Mouse (Mus musculus) frontal cortex, adult 2 months (tissue): Measurements from ENCODE around the gene H2afz. TPM values are rescaled to one million over a fixed set of nuclear protein-coding genes. Genes with fewer than 3 reads are reported as not detected.

Source experiments
- DNase-seq, 2 experiments: peaks; one replicate each; pipeline ENCODE4 v3.0.0; 2022; ENCODE audit warnings: low spot score in 1 of 2; ENCODE audit errors: extremely low spot score in 1 of 2
- polyA plus RNA-seq: library from polyadenylated mRNA; depleted of rRNA; stranded (reverse); fragments of >200 nt; gene quantifications from 2 replicates; pipeline ENCODE4 v1.2.3, GENCODE M21; 2012

Gene H2afz
- polyA plus RNA-seq, 1 experiment: 368 TPM

DNA sequence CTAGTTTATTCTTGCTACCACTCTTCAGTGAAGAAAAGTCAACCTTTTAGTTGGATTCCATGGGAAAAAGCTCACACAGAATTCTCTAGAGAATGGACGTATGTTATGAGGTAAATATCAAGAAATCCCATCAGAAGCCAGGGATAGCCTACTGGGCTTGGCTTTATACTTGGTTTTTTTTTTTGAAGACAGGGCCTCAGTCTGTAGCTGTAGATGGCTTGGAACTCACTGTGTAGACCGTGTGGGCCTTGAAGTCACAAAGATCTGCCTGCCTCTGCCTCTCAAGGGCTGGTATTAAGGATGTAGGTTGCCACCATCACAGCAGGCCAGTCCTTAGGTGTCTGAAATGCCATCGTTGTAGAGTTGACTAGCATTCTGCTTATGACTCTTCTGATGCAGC, 1.7 kb upstream of the H2afz start:
- no peak for DNase-seq

DNA sequence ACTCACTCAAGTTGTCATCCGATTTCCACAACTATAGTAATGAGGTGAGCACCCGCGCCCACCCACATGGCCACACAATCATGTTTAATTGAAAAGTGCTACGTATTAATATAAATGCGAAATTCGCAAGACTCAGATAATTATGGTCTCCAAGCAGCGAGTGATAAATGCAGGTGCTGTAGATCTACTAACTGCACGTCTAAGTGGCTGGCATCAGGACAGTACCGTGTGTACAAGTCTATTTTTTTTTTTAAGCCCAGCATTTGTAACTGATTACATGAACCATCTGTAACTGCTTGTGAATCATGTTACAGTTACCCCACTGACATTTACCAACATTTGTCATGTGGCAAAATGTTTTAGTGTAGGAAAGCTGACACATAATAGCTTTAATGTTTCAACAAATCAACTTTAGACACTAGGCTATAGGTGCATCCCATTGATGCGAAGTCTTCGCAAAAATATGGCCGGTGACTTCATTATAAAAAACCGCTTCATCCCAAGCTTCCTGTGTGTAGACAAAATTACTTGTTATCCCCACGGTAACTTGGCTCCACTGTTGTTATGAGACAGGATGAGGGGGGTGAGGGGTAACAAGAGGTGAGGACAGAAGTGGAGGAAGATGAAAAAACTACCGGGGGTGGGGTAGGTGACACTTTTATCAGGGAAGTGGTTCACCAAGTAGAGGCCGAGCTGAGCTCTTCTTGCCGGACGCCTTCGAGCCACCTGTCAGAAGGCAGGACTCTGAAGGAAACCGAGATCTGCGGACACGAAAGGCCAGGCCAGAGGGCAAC, 760 bp upstream of the H2afz start:
- no peak for DNase-seq

DNA sequence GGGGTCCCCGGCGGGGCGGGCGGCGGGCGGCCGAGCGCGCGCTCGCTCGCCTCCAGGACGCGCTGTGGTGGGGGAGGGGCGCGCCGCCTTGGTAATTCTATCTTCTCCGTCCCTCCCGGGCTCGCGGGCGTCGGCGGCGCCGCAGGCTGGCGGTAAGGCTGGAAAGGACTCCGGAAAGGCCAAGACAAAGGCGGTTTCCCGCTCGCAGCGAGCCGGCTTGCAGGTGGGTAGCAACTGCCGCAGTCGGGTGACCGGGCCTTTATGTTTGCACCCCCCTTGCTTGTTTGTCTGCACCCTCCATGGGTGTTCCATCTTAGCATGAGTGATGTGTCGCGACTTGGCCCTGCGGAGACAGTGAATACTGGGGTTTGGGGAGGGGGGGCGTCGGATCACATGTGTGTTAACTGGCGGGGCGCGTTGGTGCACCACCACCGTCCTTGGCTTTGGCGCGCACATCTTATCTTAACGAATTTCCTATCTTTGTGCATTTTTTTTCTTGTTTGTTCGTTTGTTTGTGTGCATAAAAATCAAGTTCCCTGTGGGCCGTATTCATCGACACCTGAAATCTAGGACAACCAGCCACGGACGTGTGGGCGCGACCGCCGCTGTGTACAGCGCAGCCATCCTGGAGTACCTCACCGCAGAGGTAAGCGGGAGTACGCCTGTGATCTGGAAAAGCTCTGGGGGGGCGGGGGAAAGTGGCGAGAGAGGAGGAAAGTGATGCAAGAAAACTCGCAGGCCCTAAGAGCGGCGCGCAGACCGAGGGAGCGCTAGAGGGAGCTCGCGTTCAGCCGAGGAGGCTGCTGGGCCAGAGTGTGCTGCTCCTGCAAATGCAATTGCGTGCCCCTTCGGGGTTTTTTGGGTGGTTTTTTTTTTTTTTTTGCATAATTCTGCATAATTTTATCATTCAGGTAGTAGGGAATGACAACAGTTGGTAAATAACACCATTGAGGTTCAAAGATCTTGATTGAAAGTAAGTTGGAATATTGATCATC, 998 bp downstream of the H2afz start:
- peak; percentile 72 to 92 for DNase-seq

DNA sequence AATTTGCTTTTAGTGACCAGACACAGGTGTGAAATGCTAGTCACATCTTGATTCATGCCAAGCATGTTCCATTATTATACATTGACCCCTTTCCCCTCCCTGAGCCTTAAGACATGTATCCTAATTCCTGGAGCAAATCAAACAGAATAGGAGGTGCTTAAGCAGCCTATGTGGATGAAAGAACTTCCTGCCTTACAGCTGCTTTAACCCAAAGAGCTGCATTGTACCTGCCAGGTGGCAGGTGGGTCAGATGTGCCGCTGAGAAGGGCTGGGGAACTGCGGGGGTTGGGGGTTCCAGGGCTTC, 2.8 kb downstream of the H2afz start:
- no peak for DNase-seq

DNA sequence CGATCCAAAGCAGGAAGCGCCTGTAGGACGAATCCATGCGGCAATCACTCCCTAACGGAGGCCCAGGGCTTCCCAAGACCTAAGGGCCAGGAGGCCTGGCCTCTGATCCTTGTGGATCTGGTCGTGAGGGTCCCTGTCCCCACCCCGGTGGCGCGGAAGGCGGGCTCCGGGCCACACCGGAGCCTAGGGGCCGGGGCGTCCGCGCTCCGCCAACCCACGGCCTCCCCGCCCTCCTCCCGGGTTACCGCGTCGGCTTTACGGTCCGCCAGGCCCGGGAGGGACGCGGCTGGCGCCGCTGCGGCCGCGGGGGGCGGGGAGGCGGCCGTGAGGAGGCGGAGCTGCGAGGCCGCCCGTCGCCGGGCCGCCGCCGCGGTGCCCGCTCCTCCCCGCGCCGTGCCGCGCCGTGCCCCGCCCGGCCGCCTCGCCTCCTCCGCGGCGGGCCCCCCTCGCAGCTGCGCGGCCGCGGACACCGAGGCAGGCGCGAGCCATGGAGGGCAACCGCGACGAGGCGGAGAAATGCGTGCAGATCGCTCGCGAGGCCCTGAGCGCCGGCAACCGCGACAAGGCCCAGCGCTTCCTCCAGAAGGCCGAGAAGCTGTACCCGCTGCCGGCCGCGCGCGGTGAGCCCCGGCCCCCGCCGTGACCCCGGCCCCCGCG, 3.3 kb downstream of the H2afz start, which contains the start of gene Dnajb14:
TSS of gene Dnajb14 (plus strand) at position 239 of the 657 bp plus-strand sequence.
- DNase-seq: peak in 1 of 2 experiments; percentile 40

DNA sequence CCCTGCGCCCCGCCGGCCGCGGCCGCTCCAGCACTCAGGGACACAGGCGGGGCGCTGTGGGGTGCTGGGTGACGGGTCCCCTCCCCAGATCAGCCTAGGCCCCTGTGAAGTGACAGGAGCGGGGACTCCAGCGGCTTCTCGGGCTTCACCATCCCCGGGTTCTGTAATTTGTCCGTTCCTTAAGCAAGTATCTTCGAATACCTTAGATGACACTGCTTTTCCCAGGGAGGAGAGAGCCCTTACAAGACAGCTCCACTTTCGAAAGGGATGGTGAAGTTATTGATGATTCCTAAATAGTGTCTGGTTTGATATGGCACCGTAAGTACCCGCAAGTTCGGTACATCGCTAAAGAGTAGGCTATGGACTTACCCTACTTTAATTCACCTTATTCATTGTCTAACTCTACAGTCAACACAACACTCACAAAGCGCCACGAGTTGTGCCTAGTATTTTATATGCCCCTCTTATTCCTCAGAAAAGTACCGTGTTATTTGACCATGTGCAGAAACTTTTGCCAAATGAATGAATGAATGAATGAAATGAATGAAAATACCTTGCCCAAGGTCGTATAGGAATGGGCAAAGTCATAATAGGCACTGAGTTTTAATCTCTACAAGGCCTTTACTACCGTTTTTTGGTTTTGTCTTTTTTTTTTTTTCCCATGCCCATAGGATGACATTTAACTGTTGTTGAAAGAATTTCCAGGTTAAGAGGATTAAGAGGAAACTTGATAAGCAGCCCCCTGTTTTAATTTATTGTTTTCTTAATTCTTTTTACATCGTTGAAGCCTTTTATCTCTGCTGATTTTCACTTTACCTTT, 4.0 kb downstream of the H2afz start:
- DNase-seq: peak in 1 of 2 experiments; percentile 42

DNA sequence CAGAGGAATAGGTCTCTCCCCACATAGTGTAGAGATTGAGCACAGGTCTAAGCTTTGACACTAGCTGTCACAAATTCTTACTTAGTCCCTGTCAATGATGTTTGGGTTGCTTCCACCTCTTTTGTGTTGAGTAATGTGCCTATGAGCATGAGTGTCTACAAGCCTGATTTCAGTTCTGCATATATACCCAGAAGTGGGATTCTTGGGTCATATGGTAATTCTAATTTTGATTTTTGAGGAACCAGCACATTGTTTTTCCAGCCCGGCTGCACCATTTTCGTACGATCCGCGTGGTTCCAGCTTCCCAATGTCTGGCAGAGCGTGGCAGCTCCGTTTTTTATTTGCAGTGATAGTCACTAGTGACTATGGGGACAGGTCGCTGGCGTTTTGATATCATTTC, 5.1 kb downstream of the H2afz start:
- DNase-seq: no peak

DNA sequence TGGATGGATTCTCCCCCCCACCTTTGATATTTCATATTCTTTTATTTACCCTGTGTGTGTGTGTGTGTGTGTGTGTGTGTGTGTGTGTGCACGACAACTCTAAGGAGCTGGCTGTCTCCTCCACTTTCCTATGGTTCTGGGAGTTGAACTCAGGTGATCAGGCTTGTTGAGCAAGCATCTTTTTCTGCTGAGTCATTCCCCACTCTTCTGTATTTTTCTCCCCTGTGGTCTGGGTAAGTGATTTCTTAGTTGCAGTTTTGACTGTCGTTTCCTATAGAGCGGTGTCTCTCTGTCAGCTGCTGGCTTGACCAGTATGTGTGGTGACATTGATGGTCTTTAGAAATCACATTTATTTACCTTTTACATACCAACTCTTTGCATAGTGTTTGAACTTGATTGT, 15.0 kb downstream of the H2afz start:
- DNase-seq: no peak

DNA sequence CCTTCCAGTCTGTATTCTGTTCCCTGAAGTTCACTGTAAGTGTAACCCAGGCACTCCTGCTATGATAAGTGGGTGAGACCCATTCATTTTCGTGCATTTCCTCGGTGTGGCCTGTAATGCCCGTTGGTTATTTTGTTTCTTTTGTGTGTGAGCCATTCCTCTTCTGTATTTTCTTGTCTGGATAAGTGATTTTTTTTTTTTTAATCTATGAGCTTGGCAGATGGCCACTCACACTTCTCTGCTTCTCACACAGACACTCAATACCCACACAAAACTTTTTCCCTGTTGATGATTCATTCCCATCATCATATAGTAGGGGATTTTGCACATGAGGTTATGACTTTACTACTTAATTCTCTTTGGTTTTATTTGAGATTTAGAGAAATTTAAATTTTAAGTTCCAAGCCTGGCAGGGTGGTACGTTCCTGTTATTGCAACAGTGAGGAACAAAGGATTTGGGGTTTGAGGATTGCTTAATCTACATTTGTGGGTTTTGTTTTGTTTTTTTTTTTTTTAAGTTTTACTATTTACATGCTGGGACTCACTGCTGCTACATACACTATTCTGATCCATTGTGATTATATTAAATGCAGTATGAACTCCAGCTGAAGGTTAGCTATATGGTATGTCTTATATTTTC, 15.9 kb downstream of the H2afz start:
- peak in 1 of 2 experiments; percentile 67 for DNase-seq

DNA sequence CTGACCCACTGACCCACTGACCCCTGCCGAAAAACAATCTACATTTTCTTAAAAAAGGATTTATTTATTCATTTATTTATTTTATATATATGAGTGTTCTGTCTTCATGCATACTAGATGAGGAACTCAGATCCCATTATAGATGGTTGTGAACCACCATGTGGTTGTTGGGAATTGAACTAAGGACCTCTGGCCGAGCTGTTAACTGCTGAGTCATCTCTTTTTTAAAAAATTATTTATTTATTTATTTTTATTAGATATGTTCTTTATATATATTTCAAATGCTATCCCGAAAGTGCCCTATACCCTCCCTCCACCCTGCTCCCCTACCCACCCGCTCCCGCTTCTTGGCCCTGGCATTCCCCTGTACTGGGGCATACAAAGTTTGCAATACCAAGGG, 16.8 kb downstream of the H2afz start:
- no peak for DNase-seq

DNA sequence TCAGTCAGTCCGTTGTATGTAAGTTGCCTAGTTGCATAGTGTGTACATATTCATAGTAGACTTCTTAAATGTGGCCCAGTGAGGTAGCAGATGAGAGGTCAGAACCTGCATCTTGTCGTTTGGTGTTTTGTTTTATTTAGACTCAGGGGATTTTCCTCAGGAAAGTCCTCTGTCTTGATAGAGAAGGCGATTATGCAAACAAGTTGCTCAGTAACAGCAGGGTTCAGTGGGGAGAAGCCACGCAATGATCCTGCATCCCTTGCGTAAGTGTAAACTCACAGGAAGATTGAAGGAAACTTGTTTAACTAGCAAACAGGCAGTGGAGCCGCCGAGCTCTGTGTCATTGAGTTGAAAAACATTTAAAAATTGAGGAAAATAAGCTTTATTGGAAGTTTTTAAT, 23.7 kb downstream of the H2afz start:
- DNase-seq: no peak

DNA sequence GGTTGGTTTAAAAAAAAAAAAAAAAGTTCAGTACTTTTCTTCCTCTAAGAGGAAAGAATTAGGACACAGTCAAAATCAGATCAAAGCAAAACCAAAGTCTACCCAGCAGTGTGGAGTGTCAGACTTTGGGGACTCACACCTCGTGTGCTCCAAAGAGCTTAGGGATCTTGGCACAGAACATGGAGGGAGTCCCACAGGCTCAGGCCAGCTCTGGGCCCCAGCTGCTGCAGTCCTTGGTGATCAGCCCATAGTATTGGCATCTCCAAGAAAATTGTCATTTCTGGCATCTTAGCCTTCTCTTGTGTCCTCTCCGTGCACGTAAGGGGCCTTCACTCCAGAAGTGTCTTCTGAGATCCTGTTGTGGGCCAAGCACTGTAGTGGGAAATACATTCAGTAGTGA, 26.8 kb downstream of the H2afz start:
- DNase-seq: no peak

DNA sequence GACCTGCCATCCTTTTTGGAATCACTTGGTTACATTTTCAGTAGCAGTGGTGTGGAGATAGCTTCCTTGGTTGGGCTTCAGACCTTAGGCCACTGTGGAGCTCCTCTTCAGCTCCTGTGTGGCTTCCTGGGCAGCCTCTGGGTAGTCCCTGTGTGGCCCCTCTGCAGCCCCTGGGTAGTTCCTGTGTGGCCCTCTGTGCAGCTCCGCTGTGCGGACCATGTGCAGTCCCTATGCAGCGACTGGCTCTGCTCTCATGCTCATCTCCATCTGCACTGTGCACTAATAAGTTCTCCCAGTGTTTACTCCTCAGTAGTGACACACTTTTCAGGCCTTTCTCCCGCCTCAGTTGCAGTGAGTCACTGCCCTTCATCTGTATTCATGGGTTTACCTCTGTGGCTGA, 27.8 kb downstream of the H2afz start:
- DNase-seq: no peak

DNA sequence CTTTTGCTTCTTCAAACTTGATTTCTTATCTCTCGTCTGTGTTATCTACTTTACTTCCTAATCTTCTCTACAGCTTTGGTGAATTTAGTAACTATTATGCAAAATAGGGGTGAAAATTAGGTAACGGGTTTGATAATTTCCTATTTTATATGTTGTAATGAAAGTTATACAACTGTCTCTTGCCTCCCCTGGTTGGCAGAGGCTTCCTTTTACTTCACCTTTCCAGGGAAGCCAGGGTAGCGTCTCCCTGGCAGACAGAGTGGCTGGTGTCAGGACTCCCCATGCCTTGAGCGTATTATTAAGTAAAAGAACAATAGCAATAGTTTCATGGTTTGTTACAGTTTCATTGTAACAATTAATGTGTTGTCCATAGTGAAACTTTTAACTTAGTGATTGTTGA, 29.5 kb downstream of the H2afz start:
- no peak for DNase-seq

DNA sequence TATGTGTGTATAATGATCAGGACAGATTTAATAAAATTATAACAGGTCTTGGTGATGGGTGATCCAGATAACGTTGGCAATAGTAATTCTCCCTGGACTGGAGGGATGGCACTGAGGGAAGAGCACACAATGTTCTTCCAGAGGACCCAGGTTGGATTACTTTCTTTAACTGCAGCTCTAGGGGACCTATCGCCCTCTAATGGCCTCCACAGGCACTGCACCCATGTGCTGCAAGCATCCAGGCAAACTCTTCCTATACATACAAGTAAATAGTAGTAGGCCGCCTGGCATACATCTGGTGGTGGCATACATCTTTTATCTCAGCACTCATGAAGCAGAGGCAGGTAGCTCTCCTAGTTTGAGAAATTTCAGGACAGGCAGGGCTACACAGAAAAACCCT, 30.9 kb downstream of the H2afz start:
- no peak for DNase-seq

DNA sequence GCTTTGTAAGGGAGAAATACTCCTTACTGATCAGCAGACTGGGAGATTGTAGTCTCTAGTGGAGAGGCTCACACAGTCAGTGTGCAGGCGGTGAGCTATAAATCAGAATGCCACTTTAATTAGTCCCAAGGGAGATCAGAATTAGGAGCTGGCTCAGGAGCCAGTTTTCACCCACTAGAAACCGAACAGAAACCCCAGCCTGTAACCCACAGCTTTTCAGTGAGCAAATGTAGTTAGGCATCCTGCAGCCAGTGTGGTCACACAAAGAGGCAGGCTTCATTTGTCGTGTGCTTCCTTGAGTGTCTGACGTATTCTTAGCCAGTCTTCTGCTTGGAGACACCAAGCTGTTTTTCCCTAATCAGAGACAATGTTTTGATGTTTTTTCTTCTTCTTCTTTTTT, 32.1 kb downstream of the H2afz start:
- DNase-seq: no peak

DNA sequence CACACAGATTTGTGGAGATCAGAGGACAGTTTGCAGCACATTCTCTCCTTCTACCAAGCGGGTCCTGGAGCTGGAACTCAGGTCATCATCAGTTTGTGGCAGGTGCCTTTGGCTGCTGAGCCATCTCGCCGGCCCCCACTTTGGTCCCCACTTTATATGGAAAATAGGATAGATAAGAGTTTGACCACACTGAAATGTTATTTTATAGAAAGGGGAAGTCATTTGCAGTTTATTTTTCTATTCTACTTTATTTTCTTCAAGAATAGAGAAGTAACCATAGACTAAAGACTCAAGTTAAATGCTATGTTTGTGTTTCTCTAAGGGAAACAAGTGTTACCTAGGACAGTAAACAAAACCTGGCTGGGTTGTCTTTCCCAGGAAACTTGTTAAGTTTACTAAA, 32.6 kb downstream of the H2afz start:
- no peak for DNase-seq

DNA sequence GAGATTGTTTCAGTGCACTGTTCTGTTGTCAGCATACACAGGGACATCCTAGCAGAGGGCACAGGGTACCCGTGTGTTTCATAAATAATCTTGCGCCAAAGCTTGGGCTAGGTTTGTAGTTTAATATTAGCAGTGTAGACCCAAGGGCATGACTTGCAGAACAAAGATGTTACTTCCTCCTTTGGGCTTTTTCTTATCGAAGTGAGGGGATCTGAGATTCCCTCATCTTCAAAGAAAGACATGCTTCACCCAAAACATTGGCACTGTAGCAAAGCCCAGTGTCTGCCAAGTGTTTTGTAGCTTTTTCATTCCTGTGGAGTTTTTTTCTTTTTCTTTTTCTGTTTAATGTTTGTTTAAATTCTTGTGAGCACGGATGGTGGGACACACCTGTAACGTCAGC, 33.4 kb downstream of the H2afz start:
- DNase-seq: no peak

DNA sequence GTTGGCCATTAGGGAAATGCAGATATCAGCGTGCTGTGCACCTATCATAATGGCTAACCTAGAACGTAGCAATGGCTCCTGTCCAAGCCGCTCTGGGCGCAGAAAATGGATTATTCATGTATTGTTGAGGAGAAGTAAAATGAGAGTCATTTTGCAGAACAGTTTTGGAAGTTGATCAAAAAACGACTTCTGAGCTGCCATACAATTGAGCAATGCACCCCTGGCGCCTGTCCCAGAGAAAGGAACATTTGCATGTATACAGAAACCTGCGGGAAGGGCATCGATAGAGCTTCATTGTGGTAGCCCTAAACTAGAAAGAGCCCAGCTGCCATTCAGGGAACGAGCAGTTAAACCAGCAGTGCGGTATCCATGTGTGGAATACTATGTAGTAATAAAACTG, 35.9 kb downstream of the H2afz start:
- no peak for DNase-seq

DNA sequence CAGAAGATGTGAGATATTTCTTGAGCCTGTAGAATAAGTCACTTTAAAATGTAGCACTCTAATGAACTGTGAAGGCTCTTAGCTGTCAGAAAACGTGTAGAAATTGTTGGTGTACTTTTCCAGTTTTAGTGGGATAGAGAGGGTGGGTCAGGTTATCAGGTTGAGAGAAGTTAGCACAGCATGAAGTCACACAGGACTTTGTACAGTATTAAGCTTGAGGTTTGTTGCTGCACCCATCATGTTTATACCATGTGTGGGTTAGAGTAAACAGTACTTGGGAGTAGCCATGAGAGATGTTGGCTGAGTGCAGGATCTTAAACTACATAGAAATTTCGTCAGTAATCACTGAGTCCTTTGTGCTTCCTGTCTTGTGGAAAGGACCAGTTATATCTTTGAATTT, 48.8 kb downstream of the H2afz start:
- DNase-seq: no peak
